Mouse (Mus musculus) embryo, embryonic 10 days (tissue): ENCODE data around the gene Cldn34c3.
"Not testable (repeated sequence)": the region's sequence is repeated elsewhere in the genome, so short reads cannot be mapped to it uniquely, and the experiment has no call there.

Source experiments
- DNase-seq: peaks from one replicate; pipeline ENCODE4 v3.0.0-alpha.2; 2015; ENCODE audit warnings: low spot score

The Cldn34c3 gene

DNA sequence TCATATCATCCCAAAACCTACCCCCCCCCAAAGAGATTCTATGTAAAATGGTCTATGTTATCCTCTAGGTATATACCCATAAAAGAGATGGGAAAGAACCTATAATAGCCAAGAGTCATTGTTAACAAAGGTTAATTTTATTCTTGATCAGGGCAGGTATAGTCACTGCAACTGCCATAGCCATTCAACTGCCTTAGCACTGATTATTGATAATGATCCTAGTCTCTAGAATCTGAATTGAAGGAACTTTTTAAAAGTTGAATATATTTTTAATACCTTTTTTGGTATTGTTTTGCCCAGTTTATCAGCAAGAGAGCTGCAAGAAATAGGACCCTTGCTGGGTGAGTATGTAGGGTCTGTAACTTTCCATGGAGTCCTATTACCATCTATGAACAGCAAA, at the start of gene Cldn34c3:
Gene Cldn34c3, plus strand, starts transcription at position 301 of the 400 bp plus-strand sequence.
- not testable (repeated sequence) for DNase-seq
